Mouse (Mus musculus) v-Abl transformed pro-B cells (cell line): Measurements from ENCODE around the gene Lrrc72.

Experiments
- in situ Hi-C, 2 experiments: fragments of 400-800 bp; cut with MboI; formaldehyde crosslinking; loops; one replicate each; pipeline ENCODE4 v1.15.1; 2025; ENCODE audit not compliant: unreplicated experiment in 2 of 2

The Lrrc72 gene

GRCm38 (mm10) chr12:36205579-36206119, 47.5 kb downstream of the Lrrc72 start:
- in situ Hi-C loops = loop anchor here in 1 of 2 experiments (25.0 kb wide), 2 partner anchors 732 to 1907 kb away; no protein-coding TSS in a partner anchor

GRCm38 (mm10) chr12:36194976-36195375, 58.2 kb downstream of the Lrrc72 start:
- in situ Hi-C loops = no loop called here

GRCm38 (mm10) chr12:36190343-36190742, 62.9 kb downstream of the Lrrc72 start:
- in situ Hi-C loops = no loop called here

- in situ Hi-C loops = no loop called here
Observed at GRCm38 (mm10) chr12:36189610-36190009, 63.6 kb downstream of the Lrrc72 start.

GRCm38 (mm10) chr12:36187081-36187480, 66.1 kb downstream of the Lrrc72 start:
- in situ Hi-C loops = no loop called here

GRCm38 (mm10) chr12:36182570-36182969, 70.6 kb downstream of the Lrrc72 start:
- in situ Hi-C loops = no loop called here

- in situ Hi-C loops = no loop called here
Observed at GRCm38 (mm10) chr12:36177227-36177626, 76.0 kb downstream of the Lrrc72 start.

GRCm38 (mm10) chr12:36165299-36165698, 87.9 kb downstream of the Lrrc72 start:
- in situ Hi-C loops = no loop called here

GRCm38 (mm10) chr12:36164126-36164791, 88.9 kb downstream of the Lrrc72 start:
- in situ Hi-C loops = no loop called here
